Mouse (Mus musculus): ENCODE results near the gene Psmb2.

DNA sequence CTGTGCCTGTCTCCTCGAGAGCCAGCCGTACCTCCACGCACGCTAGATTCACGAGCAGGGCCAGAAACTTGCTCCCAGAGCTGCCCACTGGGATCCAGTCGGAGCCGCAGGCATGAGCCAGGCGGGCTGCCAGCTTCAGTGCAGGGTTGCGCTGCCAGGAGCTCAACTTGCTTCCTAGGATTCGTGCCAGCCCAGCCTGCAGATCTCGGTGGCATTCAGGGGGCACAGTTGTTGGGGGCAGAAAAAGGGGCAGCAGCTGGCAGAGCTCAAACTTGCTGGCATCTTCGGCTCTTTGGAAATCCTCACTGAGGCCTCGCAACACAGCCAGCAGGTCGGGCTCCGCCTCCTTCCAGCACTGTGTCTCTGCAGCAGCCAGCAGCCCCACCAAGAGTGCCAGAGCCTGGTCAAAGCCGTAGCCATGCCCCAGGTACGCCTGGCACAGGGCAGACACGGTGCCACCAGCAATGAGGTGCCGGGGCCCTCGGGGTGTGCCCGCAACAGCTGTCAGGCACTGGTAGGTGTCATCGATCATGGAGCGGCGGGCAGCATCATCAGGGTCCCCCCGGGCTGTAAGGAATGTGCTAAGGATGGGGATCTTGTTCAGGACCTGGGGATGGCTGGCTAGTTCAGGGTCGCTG lies 72.7 kb downstream of the Psmb2 start:
- no peak for TF ChIP-seq POLR2A (IDR thresholded peaks at IDR 0.05; ENCODE audit: extremely low read depth, insufficient read depth, low read length)
- TF ChIP-seq CTCF (IDR thresholded peaks at IDR 0.05; ENCODE audit: extremely low read depth, insufficient read depth, low read length) = no peak
